Mouse (Mus musculus): ENCODE measurements at regions not wholly inside any gene's neighbourhood (a gene's known extent, or its start where the extent isn't known, plus 50 kb on each side); places are given as distances from the start of the nearest gene placed in this dataset.
A peak's percentile ranks its signal among the peaks of the same experiment; 100 is the strongest.

GRCm38 (mm10) chr8:116290671-116291245, 214.0 kb upstream of the Dynlrb2 start:
- no peak for DNase-seq (ENCODE audit: low spot score)

GRCm38 (mm10) chr8:116289237-116289636, 215.5 kb upstream of the Dynlrb2 start:
- no peak for DNase-seq (ENCODE audit: low spot score)

GRCm38 (mm10) chr8:116283990-116284389, 220.8 kb upstream of the Dynlrb2 start:
- DNase-seq (ENCODE audit: low spot score): no peak

- DNase-seq (ENCODE audit: low spot score): no peak
Observed at GRCm38 (mm10) chr8:116282341-116282740, 222.4 kb upstream of the Dynlrb2 start.

GRCm38 (mm10) chr8:116275014-116275413, 229.8 kb upstream of the Dynlrb2 start:
- no peak for DNase-seq (ENCODE audit: low spot score)

- DNase-seq (ENCODE audit: low spot score): no peak
Observed at GRCm38 (mm10) chr8:116271238-116271637, 233.5 kb upstream of the Dynlrb2 start.

GRCm38 (mm10) chr8:116269393-116269792, 235.4 kb upstream of the Dynlrb2 start:
- no peak for DNase-seq (ENCODE audit: low spot score)

- DNase-seq (ENCODE audit: low spot score): no peak
Observed at GRCm38 (mm10) chr8:116268685-116269084, 236.1 kb upstream of the Dynlrb2 start.

GRCm38 (mm10) chr8:116268161-116268560, 236.6 kb upstream of the Dynlrb2 start:
- peak; percentile 50 for DNase-seq (ENCODE audit: low spot score)

- no peak for DNase-seq (ENCODE audit: low spot score)
Observed at GRCm38 (mm10) chr8:116267021-116267420, 237.8 kb upstream of the Dynlrb2 start.

- no peak for DNase-seq (ENCODE audit: low spot score)
Observed at GRCm38 (mm10) chr8:116265591-116265990, 239.2 kb upstream of the Dynlrb2 start.

GRCm38 (mm10) chr8:116264078-116264477, 240.7 kb upstream of the Dynlrb2 start:
- DNase-seq (ENCODE audit: low spot score): no peak

- DNase-seq (ENCODE audit: low spot score): no peak
Observed at GRCm38 (mm10) chr8:116261286-116261685, 243.5 kb upstream of the Dynlrb2 start.

- DNase-seq (ENCODE audit: low spot score): no peak
Observed at GRCm38 (mm10) chr8:116255398-116255797, 249.4 kb upstream of the Dynlrb2 start.

GRCm38 (mm10) chr8:116252455-116253216, 252.1 kb upstream of the Dynlrb2 start:
- DNase-seq (ENCODE audit: low spot score): no peak

- DNase-seq (ENCODE audit: low spot score): no peak
Observed at GRCm38 (mm10) chr8:116248398-116248797, 256.4 kb upstream of the Dynlrb2 start.

- DNase-seq (ENCODE audit: low spot score): no peak
Observed at GRCm38 (mm10) chr8:116243493-116243892, 261.3 kb upstream of the Dynlrb2 start.

GRCm38 (mm10) chr8:116242972-116243371, 261.8 kb upstream of the Dynlrb2 start:
- DNase-seq (ENCODE audit: low spot score): no peak

- no peak for DNase-seq (ENCODE audit: low spot score)
Observed at GRCm38 (mm10) chr8:116241987-116242242, 262.9 kb upstream of the Dynlrb2 start.

GRCm38 (mm10) chr8:116241146-116241986, 263.4 kb upstream of the Dynlrb2 start:
- DNase-seq (ENCODE audit: low spot score): no peak

GRCm38 (mm10) chr8:116238670-116239069, 266.1 kb upstream of the Dynlrb2 start:
- DNase-seq (ENCODE audit: low spot score): no peak

- DNase-seq (ENCODE audit: low spot score): no peak
Observed at GRCm38 (mm10) chr8:116237561-116238100, 267.1 kb upstream of the Dynlrb2 start.

GRCm38 (mm10) chr8:116229654-116230136, 275.1 kb upstream of the Dynlrb2 start:
- no peak for DNase-seq (ENCODE audit: low spot score)

Data from urinary bladder, postnatal 14 days (tissue).